In the genomic region with DNA sequence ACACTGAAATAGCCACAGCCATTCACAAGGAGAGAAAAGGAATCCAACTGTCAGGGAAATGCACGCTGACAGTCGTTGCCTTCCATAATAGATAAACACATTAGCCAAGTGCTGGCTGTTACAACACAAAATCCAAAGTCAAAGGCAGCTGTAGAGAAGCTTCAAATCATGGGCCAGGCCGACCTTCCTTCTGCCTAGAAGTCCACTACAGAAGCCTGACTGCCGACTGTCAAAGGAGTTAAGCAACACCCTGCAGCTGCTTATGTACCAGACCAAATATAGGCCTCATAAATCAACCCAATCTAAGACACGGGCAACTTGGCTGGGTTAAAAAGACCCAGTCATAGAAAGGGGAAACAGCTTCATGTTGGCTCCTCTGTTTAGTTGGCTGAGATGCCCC, we compare ENCODE assay signal across 11 mouse cellular contexts.
DNase-seq lines count a peak whose midpoint lies in the region; ATAC-seq and TF ChIP-seq lines count a peak whose summit lies in the region.
"Had no signal": no experiment of that assay in that cellular context is flagged by ENCODE, and none has a peak within 500 bp of the region (broad histone marks: within the 10 kb centered on the region; RNA-seq: fewer than 3 reads in every experiment).

No protein-coding gene starts in this region.

- ATAC-seq in kidney, embryonic 16.5 days (ENCODE audit: low FRiP score, low TSS enrichment): no peak
- ATAC-seq in granulocyte monocyte progenitor cell, adult 5-6 weeks (replicated peaks; ENCODE audit: poor library complexity, severe bottlenecking): peak; percentile 77
- peak; percentile 57 for ATAC-seq in heart, postnatal 0 days (ENCODE audit: insufficient read depth, low read depth)

- H3K9ac ChIP-seq in kidney, embryonic 16.5 days (replicated peaks; ENCODE audit: low read length): no peak overlapping the region
- H3K9ac ChIP-seq in heart, postnatal 0 days (replicated peaks; ENCODE audit: low read depth, low read length): no peak overlapping the region
- H3K9ac ChIP-seq: neural tube, embryonic 13.5 days had no signal

- peaks cover 22% of the 10 kb centered on the region for H3K4me1 ChIP-seq in kidney, embryonic 16.5 days (ENCODE audit: insufficient read depth, low read length)
- H3K4me1 ChIP-seq in heart, postnatal 0 days (ENCODE audit: control insufficient read depth, insufficient read depth): peaks cover 24% of the 10 kb centered on the region

- peaks cover 4% of the 10 kb centered on the region; the same call in 1 of the 2 replicates for H3K36me3 ChIP-seq in kidney, embryonic 16.5 days (ENCODE audit: insufficient read depth, low read length)
- peaks cover 6% of the 10 kb centered on the region; the same call in 1 of the 2 replicates for H3K36me3 ChIP-seq in heart, postnatal 0 days (replicated peaks; ENCODE audit: control insufficient read depth, insufficient read depth, low read length)
- H3K36me3 ChIP-seq: neural tube, embryonic 13.5 days had no signal

- 0 out of 2 replicates have a peak overlapping the region, but pooled peaks have one; percentile 8 for H3K27ac ChIP-seq in kidney, embryonic 16.5 days (ENCODE audit: low read length)
- peak overlapping the region; percentile 68 for H3K27ac ChIP-seq in heart, postnatal 0 days (ENCODE audit: low read depth)
- H3K27ac ChIP-seq: hindbrain, embryonic 10.5 days had no signal

- no peak for DNase-seq in kidney, adult 8-10 months
- peak; percentile 46 for DNase-seq in heart, postnatal 0 days (ENCODE audit: low spot score)
- peak; percentile 54 for DNase-seq in lung, postnatal 36 days
- no peak for DNase-seq in T-cell, adult 2 months (ENCODE audit: low spot score)
- no peak for DNase-seq in right cerebral cortex, postnatal 14 days
- no peak for DNase-seq in left cerebral cortex, postnatal 25 days (ENCODE audit: low spot score in 2 of 2)
- DNase-seq: thymus, postnatal 4 days had no signal

- WGBS in kidney, embryonic 16.5 days: 24% methylated on average over 5 of the region's 5 CpGs
- 17% methylated on average over 5 of the region's 5 CpGs for WGBS in heart, postnatal 0 days

- no peak for TF ChIP-seq CTCF in heart, postnatal 0 days (IDR thresholded peaks at IDR 0.05; ENCODE audit: low read depth)

- H3K9me3 ChIP-seq in kidney, embryonic 16.5 days (ENCODE audit: low read length): no peaks in the 10 kb centered on the region
- no peaks in the 10 kb centered on the region for H3K9me3 ChIP-seq in heart, postnatal 0 days (replicated peaks; ENCODE audit: control insufficient read depth, low read length)
- H3K9me3 ChIP-seq: hindbrain, embryonic 10.5 days; neural tube, embryonic 13.5 days had no signal

- H3K4me2 ChIP-seq in kidney, embryonic 16.5 days (replicated peaks; ENCODE audit: low read depth, low read length): no peak overlapping the region
- H3K4me2 ChIP-seq in heart, postnatal 0 days (ENCODE audit: low read depth, low read length): 0 out of 2 replicates have a peak overlapping the region, but pooled peaks have one; percentile 12
- H3K4me2 ChIP-seq: neural tube, embryonic 13.5 days had no signal

- intact Hi-C loops in left cerebral cortex, postnatal 25 days (cut with DNase I): no loop called here

- H3K4me3 ChIP-seq in kidney, embryonic 16.5 days (ENCODE audit: low read length): no peak overlapping the region
- no peak overlapping the region for H3K4me3 ChIP-seq in heart, postnatal 0 days (ENCODE audit: low read depth, low read length)
- H3K4me3 ChIP-seq: hindbrain, embryonic 10.5 days; neural tube, embryonic 13.5 days had no signal

- TF ChIP-seq EP300 in heart, postnatal 0 days (IDR thresholded peaks at IDR 0.05; ENCODE audit: low read depth): no peak

- no peaks in the 10 kb centered on the region for H3K27me3 ChIP-seq in kidney, embryonic 16.5 days (ENCODE audit: insufficient read depth, low read length)
- no peaks in the 10 kb centered on the region for H3K27me3 ChIP-seq in heart, postnatal 0 days (ENCODE audit: control insufficient read depth, insufficient read depth, low read length)
- H3K27me3 ChIP-seq: neural tube, embryonic 13.5 days had no signal

Comparison
In these comparisons a context has a peak if more than half of its experiments do, and no peak if none do; other contexts are left out.
1. DNase-seq: peak in heart, postnatal 0 days (single experiment) and lung, postnatal 36 days (single experiment); none in kidney, adult 8-10 months (0 of 2), T-cell, adult 2 months (single experiment), right cerebral cortex, postnatal 14 days (single experiment) and left cerebral cortex, postnatal 25 days (0 of 2).